Mouse (Mus musculus): ENCODE data around the gene Olfr1031.

DNA sequence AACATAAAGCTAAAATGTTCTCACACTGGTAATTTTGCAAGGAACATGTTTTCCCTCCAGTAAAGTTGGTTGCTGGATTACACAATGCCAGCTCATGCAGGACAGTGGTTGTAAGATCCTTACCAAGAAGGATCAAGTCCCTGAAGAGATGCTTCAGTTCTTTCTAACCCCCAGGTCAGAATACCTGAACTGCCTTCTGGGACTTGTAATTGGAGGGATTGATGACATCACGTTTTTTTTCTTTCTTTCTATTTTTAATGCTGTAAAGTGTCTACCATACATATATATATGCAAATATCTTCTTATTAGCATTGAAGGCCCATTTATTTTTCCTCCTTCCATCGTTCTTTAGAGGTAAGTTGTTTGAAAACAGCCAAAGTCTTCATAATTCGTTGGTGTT is at the start of gene Olfr1031:
- TF ChIP-seq CTCF (IDR thresholded peaks at IDR 0.05; ENCODE audit: control insufficient read depth, insufficient read depth, insufficient replicate concordance, low read depth, low read length) (no peak), POLR2A (IDR thresholded peaks at IDR 0.05; ENCODE audit: control insufficient read depth, low read depth, low read length) (no peak)

All from testis, adult 2 months (tissue).